Mouse (Mus musculus): Measurements from ENCODE around the gene St6gal1.

St6gal1 gene

DNA sequence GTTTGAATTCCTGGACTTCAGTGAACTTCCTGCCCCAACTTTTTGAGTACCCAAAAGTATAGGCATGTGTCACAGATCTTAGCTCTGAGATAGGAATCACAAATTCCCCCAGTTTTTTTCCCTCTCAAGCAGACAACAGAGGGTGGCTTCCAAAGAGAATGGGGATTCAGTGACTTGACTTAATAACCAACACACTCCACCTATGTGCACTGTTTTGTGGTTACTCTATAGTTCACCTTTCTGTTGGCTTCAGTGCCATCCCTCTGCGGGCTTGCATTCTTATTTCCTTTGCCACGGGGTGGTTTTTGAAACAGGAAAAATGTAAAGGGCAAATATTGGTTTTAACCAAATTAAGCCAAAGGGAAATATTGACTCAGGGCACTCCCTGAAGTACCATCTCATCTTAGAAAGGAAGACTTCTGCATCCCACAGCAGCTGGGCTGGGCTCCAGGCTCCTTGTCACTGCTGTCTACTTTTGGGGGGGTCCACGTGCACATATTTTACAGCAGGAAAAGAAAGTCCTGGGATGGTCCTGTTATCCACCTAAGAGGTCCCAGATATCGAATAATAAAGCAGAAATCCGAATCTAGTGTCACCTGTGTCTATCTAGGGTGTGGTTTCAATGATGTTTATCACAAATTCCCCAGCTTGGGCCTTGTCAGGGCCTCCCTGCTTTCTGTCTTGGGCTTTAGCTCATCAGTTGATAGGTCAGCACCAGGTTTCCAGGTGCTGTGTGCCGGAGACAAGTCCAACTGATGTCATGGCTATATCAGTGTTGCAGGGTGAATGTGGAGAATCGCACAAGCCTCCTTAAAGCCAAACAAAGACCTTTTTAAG, 75.6 kb downstream of the St6gal1 start:
- DNase-seq (ENCODE audit: extremely low spot score) = no peak

DNA sequence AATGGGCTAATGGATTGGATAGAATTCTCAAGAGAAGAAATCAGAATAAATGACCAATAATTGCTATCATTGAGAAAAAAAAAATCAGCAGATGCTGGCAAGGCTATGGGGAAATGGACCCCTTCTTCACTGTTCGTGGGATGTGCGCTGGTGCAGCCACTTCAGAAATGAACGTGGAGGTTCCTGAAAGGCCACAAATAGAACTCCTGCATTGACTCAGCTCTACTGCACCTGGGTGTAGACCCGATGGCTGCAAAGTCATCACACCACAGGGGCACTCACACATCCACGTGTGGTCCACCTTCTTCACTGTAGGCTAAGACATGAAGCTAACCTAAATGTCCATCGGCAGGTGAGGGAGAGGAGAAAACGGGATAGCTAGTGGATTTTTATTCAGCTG, 77.2 kb downstream of the St6gal1 start:
- no peak for DNase-seq (ENCODE audit: extremely low spot score)

DNA sequence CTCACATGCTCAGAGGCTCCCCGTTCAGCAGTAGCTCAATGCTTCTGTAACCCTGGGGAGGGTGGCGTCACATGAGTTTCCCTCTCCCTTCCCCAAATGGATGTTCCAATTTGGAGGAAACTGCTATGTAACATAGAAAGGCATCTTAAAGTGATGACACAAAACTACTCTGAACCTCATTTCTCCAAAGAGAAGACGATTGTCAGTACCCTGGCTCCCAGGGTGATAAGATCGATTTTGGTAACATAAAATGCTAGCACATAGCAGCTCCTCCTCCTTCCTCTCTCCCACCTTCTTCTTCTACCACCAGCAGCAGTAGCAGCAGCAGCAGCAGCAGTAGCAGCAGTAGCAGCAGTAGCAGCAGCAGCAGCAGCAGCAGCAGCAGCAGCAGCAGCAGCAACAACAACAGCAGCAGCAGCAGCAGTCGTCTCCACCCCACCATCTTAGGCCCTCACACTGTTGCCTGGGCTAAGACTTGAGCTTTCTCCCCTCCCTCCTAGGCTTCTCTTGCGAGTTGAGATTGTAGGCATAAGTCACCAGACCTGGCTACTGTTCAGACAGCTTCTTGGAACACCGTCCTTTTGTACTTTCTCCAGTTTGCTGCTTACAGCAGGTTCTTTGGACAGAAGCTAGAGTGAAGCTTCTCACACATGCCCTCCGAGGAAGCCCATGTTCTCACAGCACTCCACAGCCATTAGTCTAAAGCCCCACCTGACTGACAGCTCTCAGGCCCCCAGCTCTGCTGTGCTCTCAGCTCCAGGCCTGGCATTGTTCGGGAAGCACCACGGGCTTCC, 81.5 kb downstream of the St6gal1 start:
- no peak for DNase-seq (ENCODE audit: extremely low spot score)

DNA sequence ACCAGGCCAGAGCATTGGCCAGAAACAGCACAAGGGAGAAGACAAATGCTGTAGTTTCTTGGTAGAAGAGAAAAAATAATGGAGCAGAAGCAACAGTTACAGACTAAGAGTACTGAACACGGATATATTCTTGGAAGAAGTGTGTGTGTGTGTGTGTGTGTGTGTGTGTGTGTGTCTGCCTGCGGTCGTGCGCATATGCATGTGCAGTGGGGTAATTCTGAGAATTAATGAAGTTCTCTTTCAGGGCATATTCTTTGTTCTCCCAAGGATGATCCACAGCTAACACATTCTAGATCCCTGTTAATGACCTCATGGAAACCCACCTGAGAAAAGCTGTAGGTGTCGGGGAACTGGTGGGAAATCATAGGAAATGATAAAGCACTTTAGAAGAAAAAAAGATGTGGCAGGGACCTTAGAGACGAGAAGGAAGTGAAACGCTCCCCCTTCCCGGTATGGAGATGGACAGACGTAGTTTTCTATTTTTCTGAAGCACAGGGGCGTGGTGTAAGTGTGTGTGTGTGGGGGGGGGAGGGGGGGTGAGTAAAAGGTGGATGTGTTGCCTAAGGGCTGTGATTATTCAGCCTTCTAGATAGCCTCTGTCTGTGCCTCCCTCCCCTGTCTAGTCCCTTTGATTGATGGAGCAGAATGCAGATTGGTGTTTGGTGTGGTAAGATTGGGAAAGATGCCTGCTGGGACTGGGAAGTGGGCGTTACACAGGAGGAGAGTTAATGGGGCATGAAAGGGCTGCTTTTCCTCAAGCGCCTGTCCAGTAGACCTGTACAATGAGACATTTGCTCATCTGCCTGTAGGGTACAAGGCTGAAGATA, 82.8 kb downstream of the St6gal1 start:
- peak; percentile 43 for DNase-seq (ENCODE audit: extremely low spot score)

DNA sequence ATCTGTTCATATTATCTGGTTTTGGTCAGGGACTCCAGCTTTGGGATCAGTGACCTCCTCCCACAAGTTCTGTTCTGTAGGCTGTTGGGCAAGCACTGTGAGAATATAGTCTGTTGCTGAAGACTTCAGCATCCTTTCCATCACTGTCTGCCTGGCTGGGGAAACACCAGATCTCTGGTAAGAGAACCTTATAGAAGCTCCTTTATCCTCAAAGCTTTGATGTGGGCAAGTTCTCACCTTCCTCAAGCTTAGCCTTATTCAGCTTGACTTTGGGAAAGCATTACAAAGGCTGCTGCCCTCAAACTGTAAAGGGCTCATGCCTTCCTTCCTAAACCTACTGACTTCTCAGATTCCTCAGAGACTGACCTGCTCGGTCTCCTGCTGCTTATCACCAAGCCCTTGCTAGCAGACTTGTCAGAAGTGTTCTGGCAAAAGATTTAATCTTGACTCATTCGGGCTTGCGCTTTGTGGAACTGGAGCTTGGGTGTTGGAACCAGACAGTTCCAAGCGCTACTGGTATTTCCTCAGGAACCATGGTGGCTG, 83.5 kb downstream of the St6gal1 start:
- DNase-seq (ENCODE audit: extremely low spot score) = no peak

DNA sequence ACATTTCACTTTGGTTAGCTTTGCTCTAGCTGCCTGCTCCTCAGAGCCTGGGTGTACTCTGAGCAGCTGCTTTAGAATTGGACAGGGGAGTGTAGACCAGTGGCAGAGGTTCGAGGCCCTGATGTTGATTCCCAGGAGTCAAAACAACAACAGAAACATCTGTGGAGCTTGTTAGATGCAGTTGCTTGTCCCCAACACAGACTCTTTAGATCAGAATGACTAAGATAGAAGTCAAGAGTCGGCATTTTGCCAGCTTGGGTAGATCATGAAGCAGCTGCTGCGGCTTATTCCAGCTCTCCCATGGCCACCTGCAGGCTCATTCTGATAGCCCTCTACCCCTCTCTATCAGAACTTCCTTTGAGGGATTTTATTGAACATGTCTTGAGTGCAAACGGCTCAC, 84.5 kb downstream of the St6gal1 start:
- DNase-seq (ENCODE audit: extremely low spot score) = no peak

DNA sequence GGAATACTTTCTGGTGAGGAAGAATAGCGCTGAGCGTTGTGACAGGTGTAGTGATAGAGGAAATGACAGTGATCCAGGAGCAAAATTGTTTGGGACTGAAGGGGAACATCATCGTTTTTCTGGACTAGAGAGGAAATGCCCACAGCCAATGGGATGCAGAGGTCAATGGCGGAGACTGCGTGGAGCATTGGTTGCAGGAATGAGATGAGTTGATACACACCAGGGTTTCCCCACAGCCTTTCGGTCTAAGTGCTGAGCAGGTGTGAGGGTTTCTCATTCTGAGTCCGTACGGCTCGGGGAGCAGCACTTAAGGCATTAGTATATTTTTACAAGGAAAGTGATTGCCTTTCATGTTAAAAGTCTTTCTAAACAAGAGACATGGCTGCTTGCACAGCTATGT, 88.1 kb downstream of the St6gal1 start:
- DNase-seq (ENCODE audit: extremely low spot score) = no peak

DNA sequence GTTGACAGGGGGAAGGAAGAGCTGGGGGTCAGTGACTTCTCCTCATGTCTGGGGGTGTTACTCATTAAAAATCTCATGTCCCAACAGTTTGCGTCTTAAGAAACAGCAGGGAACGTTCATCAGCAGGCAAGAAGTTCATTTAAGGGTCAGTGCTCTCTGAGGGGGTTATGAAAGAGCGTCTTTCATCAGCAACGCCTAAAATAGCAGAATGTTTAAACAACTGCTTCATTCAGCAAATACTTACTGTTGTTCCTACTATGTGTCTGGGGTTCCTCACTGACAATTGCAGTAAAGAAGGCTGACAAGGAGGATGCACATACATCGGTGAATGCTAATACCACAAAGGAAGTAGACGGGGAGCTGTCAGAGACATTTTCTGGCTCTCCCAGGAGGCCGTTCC, 90.2 kb downstream of the St6gal1 start:
- peak; percentile 25 for DNase-seq (ENCODE audit: extremely low spot score)

DNA sequence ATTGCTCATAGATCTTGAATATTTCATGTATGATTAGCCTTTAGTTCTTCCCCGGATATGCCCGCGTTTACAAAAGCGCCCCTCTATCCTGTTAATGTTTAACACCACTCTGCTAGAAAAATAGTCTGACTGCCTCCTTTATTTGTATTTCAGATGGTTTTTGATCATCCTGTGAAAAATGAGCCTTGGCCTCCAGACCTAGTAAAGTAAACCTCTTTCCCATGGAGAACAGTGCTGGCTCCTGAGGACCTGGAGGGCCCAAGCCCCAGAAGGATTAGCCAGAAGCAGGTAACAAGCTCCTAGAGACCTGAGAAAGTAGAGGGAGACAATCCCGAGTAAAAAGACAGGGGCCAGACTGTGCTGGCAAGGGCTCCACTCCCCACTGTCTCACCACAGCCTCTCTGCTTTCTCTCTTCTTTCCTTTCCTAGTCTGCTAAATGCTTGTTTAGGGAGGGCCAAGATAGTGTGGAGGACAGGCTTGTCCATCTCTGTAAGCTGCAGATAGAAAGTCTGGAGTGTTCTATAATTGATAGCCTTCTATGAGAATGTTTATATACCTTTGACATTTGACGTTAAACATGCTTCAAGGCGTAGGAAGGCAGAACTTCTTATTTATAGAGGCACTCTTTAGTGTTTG, 93.0 kb downstream of the St6gal1 start:
- no peak for DNase-seq (ENCODE audit: extremely low spot score)

DNA sequence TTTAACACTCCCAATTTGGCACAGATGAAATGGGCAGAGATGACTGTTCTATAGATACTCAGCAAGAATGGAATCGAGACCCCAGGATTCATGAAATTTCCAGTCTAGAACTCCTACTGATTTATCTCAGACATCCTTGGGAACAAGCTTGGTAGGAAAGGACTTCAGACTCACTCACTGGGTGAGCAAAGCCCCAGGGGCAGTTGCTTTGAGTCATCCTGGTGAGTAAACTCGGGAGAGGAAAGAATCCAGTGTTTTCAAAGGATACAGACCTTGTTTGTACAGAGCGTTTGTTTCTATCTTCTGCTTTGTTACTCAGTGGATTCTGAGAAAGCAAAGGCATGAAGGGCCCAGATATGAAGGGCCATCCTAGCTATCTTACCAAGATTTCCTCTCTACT, 95.5 kb downstream of the St6gal1 start:
- DNase-seq (ENCODE audit: extremely low spot score) = no peak

DNA sequence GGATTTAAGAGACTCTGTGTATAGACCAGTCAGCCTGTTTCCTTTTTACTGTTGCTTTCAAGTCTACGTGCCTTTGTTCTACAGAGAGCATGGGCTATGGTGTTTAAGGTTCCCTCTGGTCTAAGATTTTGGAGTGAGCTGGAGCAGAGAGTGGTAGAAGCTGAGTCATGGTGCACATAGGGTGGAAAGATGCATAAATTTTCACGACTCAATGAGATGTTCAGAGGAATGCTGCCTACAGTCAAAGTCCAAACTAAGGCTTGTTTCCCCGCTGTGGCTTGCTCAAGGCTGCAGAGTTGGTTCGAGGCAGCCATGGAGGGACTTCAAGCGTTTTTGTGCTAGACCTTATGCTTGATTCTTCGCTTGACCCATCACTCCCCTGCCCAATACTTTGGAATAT, 96.0 kb downstream of the St6gal1 start:
- DNase-seq (ENCODE audit: extremely low spot score) = no peak

DNA sequence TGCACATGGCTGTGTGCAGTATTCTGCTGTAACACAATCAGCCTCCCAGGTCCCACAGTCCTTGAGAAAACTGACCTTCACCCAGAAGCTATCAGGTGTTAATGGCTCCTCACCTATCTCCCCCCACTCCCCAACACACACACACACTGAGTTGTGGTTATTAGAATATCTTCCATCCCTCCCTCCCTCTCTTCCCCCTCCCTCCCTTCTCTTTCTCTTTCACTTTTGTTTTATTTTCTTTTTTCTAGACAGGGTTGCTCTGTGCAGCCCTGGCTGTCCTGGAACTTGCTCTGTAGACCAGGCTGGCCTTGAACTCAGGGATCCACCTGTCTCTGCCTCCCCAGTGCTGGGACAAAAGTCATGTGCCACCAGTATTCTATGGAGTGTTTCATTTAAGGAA, 97.9 kb downstream of the St6gal1 start:
- DNase-seq (ENCODE audit: extremely low spot score) = no peak

DNA sequence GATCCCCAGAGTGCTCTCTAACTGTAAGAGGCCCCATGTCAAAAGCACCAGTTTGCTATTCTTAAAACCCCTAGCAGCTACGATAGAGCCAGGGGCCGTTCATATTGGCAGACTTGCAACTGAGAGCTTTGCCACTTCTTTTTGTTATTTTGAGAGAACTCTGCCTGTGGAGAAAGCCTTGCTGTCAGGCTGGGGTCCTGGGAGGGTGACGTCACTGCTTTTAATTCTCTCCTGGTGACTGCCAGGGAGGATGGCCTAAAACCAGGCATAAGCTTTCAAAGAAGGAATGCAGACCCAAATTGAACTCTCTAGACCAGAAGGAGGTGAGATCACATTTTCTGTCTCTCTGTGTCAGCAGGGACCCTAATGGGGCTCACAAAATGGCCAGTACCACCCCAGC, 99.4 kb downstream of the St6gal1 start:
- DNase-seq (ENCODE audit: extremely low spot score) = no peak

DNA sequence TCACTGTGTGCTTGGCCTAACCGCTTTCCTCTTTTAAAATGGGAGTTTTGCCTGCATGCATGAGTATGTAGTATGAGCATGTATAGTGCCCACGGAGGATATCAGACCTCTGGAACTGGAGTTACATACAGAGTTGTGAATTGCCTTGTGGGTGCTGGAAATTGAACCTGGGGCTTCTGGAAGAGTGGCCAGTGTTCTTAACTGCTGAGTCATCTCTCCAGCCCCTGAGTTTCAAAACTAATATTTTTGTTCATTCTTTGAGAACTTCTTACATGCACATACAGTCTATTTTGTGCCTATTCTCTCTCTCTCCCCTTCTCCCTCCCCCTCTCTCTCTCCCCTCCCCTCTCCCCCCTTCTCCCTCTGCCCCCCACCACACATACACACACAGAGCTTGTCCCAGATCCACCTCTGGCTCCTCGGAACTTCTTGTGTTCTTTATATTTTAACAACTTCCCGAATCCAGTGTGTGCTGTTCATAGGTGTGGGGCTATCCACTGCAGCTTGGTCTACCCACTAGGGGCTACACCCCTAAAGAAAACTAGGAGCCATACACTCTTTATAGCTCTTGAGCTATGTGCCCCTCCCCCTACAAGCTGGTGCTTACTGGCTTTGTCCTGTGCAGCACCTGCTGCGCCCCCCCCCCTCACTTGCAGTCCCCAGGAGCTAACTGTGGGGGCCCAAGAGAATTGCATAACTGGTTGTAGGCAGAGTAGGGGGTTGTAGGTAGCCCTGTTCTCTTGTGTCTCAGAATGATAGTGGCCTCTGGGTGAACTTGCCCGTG, 100.5 kb downstream of the St6gal1 start:
- DNase-seq (ENCODE audit: extremely low spot score) = no peak

DNA sequence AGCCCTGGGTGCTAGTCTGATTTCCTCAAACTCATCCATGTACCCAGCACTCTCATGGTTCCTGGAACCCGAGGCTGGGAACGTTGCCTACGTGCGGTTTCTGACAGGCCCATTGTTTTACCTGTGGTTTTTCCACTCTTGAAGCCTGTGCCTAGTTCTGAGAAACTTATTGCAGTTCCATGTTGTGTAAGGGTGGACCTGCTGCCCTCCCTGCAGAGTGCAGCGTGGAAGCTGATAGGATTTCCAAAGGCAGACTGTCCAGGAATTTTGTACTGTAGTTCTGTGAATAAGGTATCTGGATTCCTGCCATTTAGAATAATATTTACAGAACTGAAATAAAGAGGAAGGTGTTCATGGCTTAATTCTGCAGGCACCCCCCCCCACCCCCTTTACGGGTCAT, 102.1 kb downstream of the St6gal1 start:
- no peak for DNase-seq (ENCODE audit: extremely low spot score)

DNA sequence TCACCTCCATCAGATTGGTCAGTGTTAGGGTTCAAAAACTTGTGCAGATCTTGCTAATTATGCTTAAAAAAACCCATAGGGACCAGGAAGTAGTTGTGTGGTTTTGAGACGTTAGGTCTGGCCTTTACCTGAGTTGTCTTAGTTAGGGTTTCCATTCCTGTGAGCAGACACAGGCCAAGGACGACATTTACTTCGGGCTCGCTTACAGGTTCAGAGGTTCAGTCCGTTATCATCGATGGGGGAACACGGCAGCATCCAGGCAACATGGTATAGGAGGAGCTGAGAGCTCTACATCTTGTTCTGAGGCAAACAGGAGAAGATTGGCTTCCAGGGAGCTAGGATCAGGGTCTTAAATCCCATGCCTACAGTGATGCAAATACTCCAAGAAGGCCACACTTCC, 102.7 kb downstream of the St6gal1 start:
- no peak for DNase-seq (ENCODE audit: extremely low spot score)

DNA sequence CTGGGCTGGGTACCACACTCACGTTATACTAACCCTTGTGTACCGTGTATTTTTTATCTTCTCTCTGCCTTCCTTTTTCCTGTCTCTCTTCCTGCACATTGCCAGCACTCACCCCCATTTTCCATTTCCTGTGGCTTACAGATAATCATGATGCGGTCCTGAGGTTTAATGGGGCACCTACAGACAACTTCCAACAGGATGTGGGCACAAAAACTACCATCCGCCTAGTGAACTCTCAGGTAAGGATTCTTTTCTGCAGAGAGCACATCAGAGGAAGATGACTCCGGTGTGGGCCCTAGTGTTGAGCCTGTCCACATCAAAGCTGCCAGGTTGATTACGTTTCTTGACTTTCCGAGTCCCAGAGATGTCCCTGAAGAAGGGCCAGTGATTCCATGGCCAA, 103.7 kb downstream of the St6gal1 start:
- no peak for DNase-seq (ENCODE audit: extremely low spot score)

DNA sequence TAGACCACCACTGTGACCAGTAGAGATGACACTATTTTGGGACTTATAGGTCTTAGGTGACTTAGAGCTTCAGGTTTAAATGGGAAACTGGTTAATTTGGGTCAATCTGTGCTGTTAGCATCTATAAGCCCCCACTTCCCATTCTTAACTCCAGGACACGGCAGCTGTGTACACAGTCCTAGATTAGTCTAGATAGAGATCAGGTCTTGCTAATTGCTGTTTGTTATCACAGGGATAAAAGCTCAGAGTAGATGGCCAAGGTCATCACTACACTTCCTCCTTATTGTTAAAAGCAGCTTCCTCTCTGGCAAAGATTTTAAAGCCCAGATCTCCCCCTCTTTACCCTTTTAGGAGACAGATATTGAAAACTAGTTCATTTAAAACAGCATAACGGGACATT, 107.6 kb downstream of the St6gal1 start:
- no peak for DNase-seq (ENCODE audit: extremely low spot score)

DNA sequence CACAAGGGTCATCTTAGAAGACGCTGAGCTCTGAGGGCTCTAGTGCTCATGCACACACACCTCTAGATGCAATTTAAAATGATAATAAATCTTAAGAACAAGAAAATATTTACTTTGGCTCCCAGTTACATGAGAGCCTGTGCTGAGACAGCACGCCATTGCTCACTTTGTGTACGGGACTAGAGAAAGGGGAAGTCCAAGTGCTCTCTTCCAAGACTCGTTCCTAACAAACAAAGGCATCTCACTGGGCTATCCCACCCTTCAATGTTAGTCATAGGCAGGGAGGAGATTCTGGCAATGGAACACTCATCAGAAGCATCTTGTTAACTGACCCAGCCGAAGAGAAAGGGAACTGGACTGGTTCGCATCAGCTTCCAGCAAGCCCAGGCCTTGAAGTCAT, 108.1 kb downstream of the St6gal1 start:
- no peak for DNase-seq (ENCODE audit: extremely low spot score)

DNA sequence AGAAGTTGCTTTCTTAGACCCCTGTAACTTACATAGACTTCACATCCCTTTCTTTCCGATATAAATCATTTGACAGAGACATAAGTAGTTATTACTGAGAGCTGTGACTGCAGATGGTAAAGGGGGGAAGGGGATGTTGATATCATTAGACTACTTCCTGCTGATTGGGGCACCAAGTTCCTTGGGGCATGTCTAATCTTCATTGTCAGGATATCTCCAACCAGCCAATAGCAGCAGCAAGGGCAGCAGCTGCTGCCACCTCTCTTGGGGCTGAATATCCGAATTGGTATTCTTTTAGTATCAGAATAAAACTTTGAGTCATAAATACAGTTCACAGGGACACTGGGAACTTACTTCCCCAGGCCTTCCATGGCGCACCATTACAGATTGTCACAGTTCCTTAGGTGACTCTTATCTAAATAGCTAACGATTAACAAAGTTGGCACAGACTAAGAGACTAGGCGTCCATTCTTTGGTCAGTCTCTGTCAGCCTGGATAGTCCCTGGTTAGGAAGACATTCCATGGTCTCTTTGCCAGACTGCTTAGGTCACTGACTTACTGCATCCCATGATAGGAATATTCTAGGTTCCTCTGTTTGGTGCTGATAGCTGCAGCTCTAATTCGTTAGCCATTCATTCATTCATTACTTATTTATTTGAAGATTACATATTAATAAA, 109.5 kb downstream of the St6gal1 start:
- no peak for DNase-seq (ENCODE audit: extremely low spot score)
